Mouse (Mus musculus) cerebellum, postnatal 10 days (tissue): ENCODE measurements at regions not wholly inside any gene's neighbourhood (a gene's known extent, or its start where the extent isn't known, plus 50 kb on each side); places are given as distances from the start of the nearest gene placed in this dataset.

Source experiments
- DNase-seq, 2 experiments: peaks; one replicate each; pipeline ENCODE4 v3.0.0; 2021; ENCODE audit warnings: mixed read lengths in 2 of 2

GRCm38 (mm10) chr9:32005348-32005747 is 92.1 kb upstream of the Barx2 start:
- no peak for DNase-seq

- DNase-seq = peak; percentile 95 to 97
Observed at GRCm38 (mm10) chr9:32006350-32006749, 93.1 kb upstream of the Barx2 start.

- DNase-seq = peak; percentile 35 to 65
Observed at GRCm38 (mm10) chr9:32010953-32011770, 97.9 kb upstream of the Barx2 start.

- DNase-seq = peak; percentile 53 to 72
Observed at GRCm38 (mm10) chr9:32016286-32016685, 99.7 kb upstream of the Arhgap32 start.

GRCm38 (mm10) chr9:32018020-32018419 is 97.9 kb upstream of the Arhgap32 start:
- DNase-seq = peak; percentile 72 to 84

- no peak for DNase-seq
Observed at GRCm38 (mm10) chr9:32019786-32020185, 96.2 kb upstream of the Arhgap32 start.

- DNase-seq = no peak
Observed at GRCm38 (mm10) chr9:32020942-32021731, 94.8 kb upstream of the Arhgap32 start.

- DNase-seq = no peak
Observed at GRCm38 (mm10) chr9:32021755-32022154, 94.2 kb upstream of the Arhgap32 start.

- DNase-seq = no peak
Observed at GRCm38 (mm10) chr9:32022996-32023395, 92.9 kb upstream of the Arhgap32 start.

- no peak for DNase-seq
Observed at GRCm38 (mm10) chr9:32024767-32025166, 91.2 kb upstream of the Arhgap32 start.

GRCm38 (mm10) chr9:32027962-32028361 is 88.0 kb upstream of the Arhgap32 start:
- no peak for DNase-seq

- DNase-seq = no peak
Observed at GRCm38 (mm10) chr9:32029001-32029400, 86.9 kb upstream of the Arhgap32 start.

GRCm38 (mm10) chr9:32029786-32030185 is 86.2 kb upstream of the Arhgap32 start:
- DNase-seq = peak in 1 of 2 experiments; percentile 59

GRCm38 (mm10) chr9:32030203-32030602 is 85.7 kb upstream of the Arhgap32 start:
- DNase-seq = no peak

GRCm38 (mm10) chr9:32031950-32032453 is 83.9 kb upstream of the Arhgap32 start:
- DNase-seq = peak; percentile 86 to 91

- DNase-seq = peak; percentile 56 to 61
Observed at GRCm38 (mm10) chr9:32032521-32033185, 83.3 kb upstream of the Arhgap32 start.

- DNase-seq = peak in 1 of 2 experiments; percentile 20
Observed at GRCm38 (mm10) chr9:32033937-32034336, 82.0 kb upstream of the Arhgap32 start.

GRCm38 (mm10) chr9:32039999-32040398 is 75.9 kb upstream of the Arhgap32 start:
- DNase-seq = no peak

GRCm38 (mm10) chr9:32043344-32043743 is 72.6 kb upstream of the Arhgap32 start:
- DNase-seq = no peak

- no peak for DNase-seq
Observed at GRCm38 (mm10) chr9:32046791-32047190, 69.1 kb upstream of the Arhgap32 start.

- DNase-seq = no peak
Observed at GRCm38 (mm10) chr9:32048941-32049340, 67.0 kb upstream of the Arhgap32 start.

- DNase-seq = no peak
Observed at GRCm38 (mm10) chr9:32049546-32049945, 66.4 kb upstream of the Arhgap32 start.
